ENCODE assay signal across 8 mouse cellular contexts in genomic region chr7:126775978-126776234, GRCm38 (mm10). TPM values are rescaled to one million over a fixed set of nuclear protein-coding genes. Genes with fewer than 3 reads are reported as not detected.
A peak's percentile ranks its signal among the peaks of the same experiment; 100 is the strongest.
DNase-seq lines count a peak whose midpoint lies in the region; ATAC-seq and TF ChIP-seq lines count a peak whose summit lies in the region.

No protein-coding gene starts in this region.

- WGBS in kidney, embryonic 15.5 days: 56% methylated on average over 3 of the region's 3 CpGs
- 57% methylated on average over 3 of the region's 3 CpGs for WGBS in embryonic facial prominence, embryonic 13.5 days
- WGBS in intestine, embryonic 16.5 days: 42% methylated on average over 3 of the region's 3 CpGs

- H3K27ac ChIP-seq in kidney, embryonic 15.5 days: peak overlapping the region; percentile 85
- peak overlapping the region; percentile 86 for H3K27ac ChIP-seq in embryonic facial prominence, embryonic 13.5 days
- H3K27ac ChIP-seq in intestine, embryonic 16.5 days (ENCODE audit: low read length): peak overlapping the region; percentile 92

- H3ac ChIP-seq in myocyte (ENCODE audit: control insufficient read depth, insufficient read length): no peak overlapping the region

- no peaks in the 10 kb centered on the region for H3K79me2 ChIP-seq in myocyte (ENCODE audit: control insufficient read depth, insufficient read depth)

- peaks cover 35% of the 10 kb centered on the region for H3K36me3 ChIP-seq in kidney, embryonic 15.5 days
- H3K36me3 ChIP-seq in embryonic facial prominence, embryonic 13.5 days: peaks cover 15% of the 10 kb centered on the region
- H3K36me3 ChIP-seq in intestine, embryonic 16.5 days (ENCODE audit: control insufficient read depth, insufficient read depth, low read length): no peaks in the 10 kb centered on the region; the same call in 1 of the 2 replicates
- no peaks in the 10 kb centered on the region for H3K36me3 ChIP-seq in myocyte (ENCODE audit: control insufficient read depth, insufficient read depth)

- no peak overlapping the region for H3K4me3 ChIP-seq in kidney, embryonic 15.5 days (replicated peaks)
- H3K4me3 ChIP-seq in embryonic facial prominence, embryonic 13.5 days: no peak overlapping the region
- H3K4me3 ChIP-seq in intestine, embryonic 16.5 days (ENCODE audit: low read length): peak overlapping the region; percentile 67; the same call in 1 of the 2 replicates
- H3K4me3 ChIP-seq in myocyte: peak overlapping the region; percentile 30

- no peak for TF ChIP-seq POLR2A in myocyte (IDR thresholded peaks at IDR 0.05; ENCODE audit: insufficient read length, low read depth)

- no peaks in the 10 kb centered on the region for H3K9me3 ChIP-seq in kidney, embryonic 15.5 days (replicated peaks)
- H3K9me3 ChIP-seq in embryonic facial prominence, embryonic 13.5 days: no peaks in the 10 kb centered on the region
- H3K9me3 ChIP-seq in intestine, embryonic 16.5 days (ENCODE audit: control insufficient read depth, low read length): no peaks in the 10 kb centered on the region

- no peak overlapping the region; the same call in 1 of the 2 replicates for H3K9ac ChIP-seq in kidney, embryonic 15.5 days
- H3K9ac ChIP-seq in embryonic facial prominence, embryonic 13.5 days: peak overlapping the region; percentile 90
- peak overlapping the region; percentile 87 for H3K9ac ChIP-seq in intestine, embryonic 16.5 days (ENCODE audit: low read depth, low read length)

- H3K27me3 ChIP-seq in kidney, embryonic 15.5 days: no peaks in the 10 kb centered on the region
- H3K27me3 ChIP-seq in embryonic facial prominence, embryonic 13.5 days: no peaks in the 10 kb centered on the region
- no peaks in the 10 kb centered on the region for H3K27me3 ChIP-seq in intestine, embryonic 16.5 days (replicated peaks; ENCODE audit: control insufficient read depth, insufficient read depth, low read length)
- no peaks in the 10 kb centered on the region for H3K27me3 ChIP-seq in myocyte (ENCODE audit: control insufficient read depth, insufficient read depth, insufficient read length)

- H3K4me2 ChIP-seq in kidney, embryonic 15.5 days: peak overlapping the region; percentile 98; the same call in 1 of the 2 replicates
- H3K4me2 ChIP-seq in embryonic facial prominence, embryonic 13.5 days: peak overlapping the region; percentile 92
- peak overlapping the region; percentile 88 for H3K4me2 ChIP-seq in intestine, embryonic 16.5 days (ENCODE audit: low read depth, low read length)
- peak overlapping the region; percentile 99 for H3K4me2 ChIP-seq in myocyte (ENCODE audit: low read depth)

- ATAC-seq in kidney, embryonic 15.5 days (replicated peaks; ENCODE audit: low FRiP score): no peak
- no peak for ATAC-seq in embryonic facial prominence, embryonic 13.5 days (ENCODE audit: insufficient number of reproducible peaks, insufficient read depth, low FRiP score, low TSS enrichment, low read depth)
- ATAC-seq in intestine, embryonic 16.5 days: no peak
- ATAC-seq in erythroid progenitor cell, adult 5-6 weeks (replicated peaks; ENCODE audit: low FRiP score, poor library complexity, severe bottlenecking): no peak
- ATAC-seq in frontal cortex, adult (ENCODE audit: low TSS enrichment): no peak

- DNase-seq in kidney, adult 9 months: no peak
- DNase-seq in left cerebral cortex, adult 8-10 months (ENCODE audit: low spot score in 2 of 2): no peak

- H3K4me1 ChIP-seq in kidney, embryonic 15.5 days: peaks cover 41% of the 10 kb centered on the region
- H3K4me1 ChIP-seq in embryonic facial prominence, embryonic 13.5 days: peaks cover 38% of the 10 kb centered on the region
- peaks cover 34% of the 10 kb centered on the region for H3K4me1 ChIP-seq in intestine, embryonic 16.5 days (ENCODE audit: control insufficient read depth, insufficient read depth, low read length)

TF ChIP-seq in myocyte, 11 proteins besides CTCF, POLR2A, EP300 and RAD21:
- no peak for TF ChIP-seq TCF12 (IDR thresholded peaks at IDR 0.05; ENCODE audit: insufficient read depth, poor library complexity, severe bottlenecking)
- peak; percentile 66 for TF ChIP-seq POLR2AphosphoS2 (IDR thresholded peaks at IDR 0.05; ENCODE audit: insufficient read length, low read depth)
- TF ChIP-seq TCF3 (IDR thresholded peaks at IDR 0.05; ENCODE audit: insufficient read length, low read depth): no peak
- no peak for TF ChIP-seq MYOD1 (IDR thresholded peaks at IDR 0.05; ENCODE audit: control insufficient read depth in 1 of 3, insufficient read length in 2 of 3, low read depth in 2 of 3)
- no peak for TF ChIP-seq REST (IDR thresholded peaks at IDR 0.05; ENCODE audit: insufficient read depth, insufficient read length)
- no peak for TF ChIP-seq SRF (IDR thresholded peaks at IDR 0.05; ENCODE audit: control insufficient read depth, insufficient read length, low read depth)
- TF ChIP-seq MYOG (IDR thresholded peaks at IDR 0.05; ENCODE audit: control insufficient read depth in 1 of 3, insufficient read depth in 1 of 3, insufficient read length in 2 of 3, low read depth in 2 of 3): no peak

RNA-seq across cellular contexts. Expression of gene Ypel3, which starts 0.8 kb away (rescaled TPM):
- 81.5 and 82.2 TPM in 2 replicates for polyA plus RNA-seq in kidney, embryonic 15.5 days (2015; fragmentation: Nextera tagmentation; extraction: Ambion mirVana)
- 104 and 112 TPM in 2 replicates for polyA plus RNA-seq in embryonic facial prominence, embryonic 13.5 days (2015; fragmentation: Nextera tagmentation; extraction: Ambion mirVana)
- 59.5 and 61.5 TPM in 2 replicates for polyA plus RNA-seq in intestine, embryonic 16.5 days (2015; fragmentation: Nextera tagmentation; extraction: Ambion mirVana)
- 82.2 TPM for polyA plus RNA-seq in myocyte (2012; fragmentation: generic; extraction: Trizol)
- total RNA-seq in left cerebral cortex, adult 8-10 months (2022): 100 to 1,000 TPM; 256 to 289 (median 278) TPM
- 182 and 256 TPM in 2 replicates for total RNA-seq in erythroid progenitor cell, adult 5-6 weeks (2015; ENCODE audit: low replicate concordance)
- total RNA-seq in erythroid progenitor cell, adult 5-6 weeks (2017; ENCODE audit: low replicate concordance): 61.6 and 74.1 TPM in 2 replicates

RNA-seq across cellular contexts. Expression of gene Tbx6, which starts 5.4 kb away (rescaled TPM):
- 0.37 and 0.51 TPM in 2 replicates for polyA plus RNA-seq in kidney, embryonic 15.5 days (2015; fragmentation: Nextera tagmentation; extraction: Ambion mirVana)
- polyA plus RNA-seq in embryonic facial prominence, embryonic 13.5 days (2015; fragmentation: Nextera tagmentation; extraction: Ambion mirVana): 0.27 and 0.59 TPM in 2 replicates
- polyA plus RNA-seq in intestine, embryonic 16.5 days (2015; fragmentation: Nextera tagmentation; extraction: Ambion mirVana): 0.36 and 0.37 TPM in 2 replicates
- polyA plus RNA-seq in myocyte (2012; fragmentation: generic; extraction: Trizol): 0.23 TPM
- total RNA-seq in left cerebral cortex, adult 8-10 months (2022): under 1 TPM; 0.63 to 1.00 (median 0.84) TPM
- total RNA-seq in erythroid progenitor cell, adult 5-6 weeks (2015; ENCODE audit: low replicate concordance): 2.1 and 4.3 TPM in 2 replicates
- 2.6 and 2.7 TPM in 2 replicates for total RNA-seq in erythroid progenitor cell, adult 5-6 weeks (2017; ENCODE audit: low replicate concordance)

RNA-seq across cellular contexts. Expression of gene Gdpd3, which starts 9.8 kb away (rescaled TPM):
- 1.8 and 1.9 TPM in 2 replicates for polyA plus RNA-seq in kidney, embryonic 15.5 days (2015; fragmentation: Nextera tagmentation; extraction: Ambion mirVana)
- polyA plus RNA-seq in embryonic facial prominence, embryonic 13.5 days (2015; fragmentation: Nextera tagmentation; extraction: Ambion mirVana): 1.6 and 3.1 TPM in 2 replicates
- 1.4 and 2.1 TPM in 2 replicates for polyA plus RNA-seq in intestine, embryonic 16.5 days (2015; fragmentation: Nextera tagmentation; extraction: Ambion mirVana)
- 1.1 TPM for polyA plus RNA-seq in myocyte (2012; fragmentation: generic; extraction: Trizol)
- 1 to 10 TPM; 1.4 to 3.3 (median 2.3) TPM for total RNA-seq in left cerebral cortex, adult 8-10 months (2022)
- total RNA-seq in erythroid progenitor cell, adult 5-6 weeks (2015; ENCODE audit: low replicate concordance): 9.2 and 11.9 TPM in 2 replicates
- 8.1 TPM in 1 of 2 replicates, not detected in the other for total RNA-seq in erythroid progenitor cell, adult 5-6 weeks (2017; ENCODE audit: low replicate concordance)

RNA-seq across cellular contexts. Expression of gene Ppp4c, which starts 16.4 kb away (rescaled TPM):
- 257 and 272 TPM in 2 replicates for polyA plus RNA-seq in kidney, embryonic 15.5 days (2015; fragmentation: Nextera tagmentation; extraction: Ambion mirVana)
- polyA plus RNA-seq in embryonic facial prominence, embryonic 13.5 days (2015; fragmentation: Nextera tagmentation; extraction: Ambion mirVana): 300 and 311 TPM in 2 replicates
- 213 and 215 TPM in 2 replicates for polyA plus RNA-seq in intestine, embryonic 16.5 days (2015; fragmentation: Nextera tagmentation; extraction: Ambion mirVana)
- polyA plus RNA-seq in myocyte (2012; fragmentation: generic; extraction: Trizol): 113 TPM
- total RNA-seq in left cerebral cortex, adult 8-10 months (2022): 10 to 100 TPM; 48.2 to 56.0 (median 51.2) TPM
- total RNA-seq in erythroid progenitor cell, adult 5-6 weeks (2015; ENCODE audit: low replicate concordance): 63.7 and 105 TPM in 2 replicates
- 52.8 and 67.6 TPM in 2 replicates for total RNA-seq in erythroid progenitor cell, adult 5-6 weeks (2017; ENCODE audit: low replicate concordance)

RNA-seq across cellular contexts. Expression of gene Mapk3, which starts 16.5 kb away (rescaled TPM):
- 63.8 and 73.2 TPM in 2 replicates for polyA plus RNA-seq in kidney, embryonic 15.5 days (2015; fragmentation: Nextera tagmentation; extraction: Ambion mirVana)
- polyA plus RNA-seq in embryonic facial prominence, embryonic 13.5 days (2015; fragmentation: Nextera tagmentation; extraction: Ambion mirVana): 56.7 and 56.9 TPM in 2 replicates
- polyA plus RNA-seq in intestine, embryonic 16.5 days (2015; fragmentation: Nextera tagmentation; extraction: Ambion mirVana): 122 and 126 TPM in 2 replicates
- 126 TPM for polyA plus RNA-seq in myocyte (2012; fragmentation: generic; extraction: Trizol)
- 100 to 1,000 TPM; 183 to 207 (median 190) TPM for total RNA-seq in left cerebral cortex, adult 8-10 months (2022)
- total RNA-seq in erythroid progenitor cell, adult 5-6 weeks (2015; ENCODE audit: low replicate concordance): 46.5 and 49.0 TPM in 2 replicates
- total RNA-seq in erythroid progenitor cell, adult 5-6 weeks (2017; ENCODE audit: low replicate concordance): 18.6 and 19.3 TPM in 2 replicates

Comparison
In these comparisons a context has a peak if more than half of its experiments do, and no peak if none do; other contexts are left out.
1. H3K4me3 ChIP-seq: peak in intestine, embryonic 16.5 days (single experiment) and myocyte (single experiment); none in kidney, embryonic 15.5 days (single experiment) and embryonic facial prominence, embryonic 13.5 days (single experiment).
2. Peak in every context shown above with its lines, with median percentiles within 50 percentile points of each other: H3K27ac ChIP-seq and H3K4me2 ChIP-seq.